ENCODE assay signal across 31 mouse cellular contexts in genomic region chr14:28331108-28331507, GRCm38 (mm10).
"Had no signal": no experiment of that assay in that cellular context is flagged by ENCODE, and none has a peak within 500 bp of the region (broad histone marks: within the 10 kb centered on the region; RNA-seq: fewer than 3 reads in every experiment).

No protein-coding gene starts in this region.

- ATAC-seq: liver, embryonic 12.5 days; liver, postnatal 0 days; lung, postnatal 0 days; midbrain, embryonic 13.5 days; midbrain, embryonic 15.5 days; midbrain, embryonic 16.5 days had no signal

- DNase-seq: left cerebral cortex, postnatal 4 days; liver; liver, embryonic 13.5 days; liver, postnatal 0 days; lung, adult 18-20 months; lung, adult 2 months; lung, embryonic 14.5 days; lung, postnatal 10 days; lung, postnatal 14 days; lung, postnatal 36 days; lung, postnatal 4 days; midbrain, embryonic 14.5 days had no signal

- H3K4me1 ChIP-seq: liver, embryonic 12.5 days; liver, embryonic 13.5 days; liver, embryonic 15.5 days; lung, embryonic 15.5 days; megakaryocyte, embryonic 14.5 days; midbrain, embryonic 15.5 days had no signal

- H3K27ac ChIP-seq: limb, embryonic 10.5 days; limb, embryonic 12.5 days; limb, embryonic 13.5 days; limb, embryonic 15.5 days; liver, embryonic 12.5 days; liver, embryonic 13.5 days; liver, embryonic 14.5 days; liver, embryonic 15.5 days; lung, embryonic 15.5 days; macrophage; midbrain, embryonic 10.5 days; midbrain, embryonic 12.5 days; midbrain, embryonic 13.5 days; midbrain, embryonic 15.5 days had no signal

- H3K4me3 ChIP-seq: limb, embryonic 10.5 days; limb, embryonic 12.5 days; limb, embryonic 13.5 days; limb, embryonic 15.5 days; liver, embryonic 12.5 days; liver, embryonic 13.5 days; liver, embryonic 15.5 days; lung, embryonic 15.5 days; megakaryocyte, embryonic 14.5 days; midbrain, embryonic 10.5 days; midbrain, embryonic 12.5 days; midbrain, embryonic 13.5 days; midbrain, embryonic 15.5 days; myocyte had no signal

- H3K9ac ChIP-seq: limb, embryonic 12.5 days; limb, embryonic 13.5 days; limb, embryonic 15.5 days; liver, embryonic 12.5 days; liver, embryonic 13.5 days; liver, embryonic 14.5 days; liver, embryonic 15.5 days; liver, postnatal 0 days; lung, embryonic 14.5 days; lung, embryonic 15.5 days; midbrain, embryonic 12.5 days; midbrain, embryonic 13.5 days; midbrain, embryonic 15.5 days had no signal

- H3K36me3 ChIP-seq: limb, embryonic 10.5 days; limb, embryonic 12.5 days; limb, embryonic 13.5 days; limb, embryonic 15.5 days; liver, embryonic 12.5 days; liver, embryonic 13.5 days; liver, embryonic 15.5 days; lung, embryonic 15.5 days; midbrain, embryonic 10.5 days; midbrain, embryonic 12.5 days; midbrain, embryonic 13.5 days; midbrain, embryonic 15.5 days had no signal

- H3K27me3 ChIP-seq: limb, embryonic 12.5 days; limb, embryonic 13.5 days; limb, embryonic 15.5 days; liver, embryonic 12.5 days; liver, embryonic 13.5 days; liver, embryonic 15.5 days; lung, embryonic 15.5 days; megakaryocyte, embryonic 14.5 days had no signal

- H3K9me3 ChIP-seq: limb, embryonic 10.5 days; limb, embryonic 12.5 days; limb, embryonic 13.5 days; limb, embryonic 15.5 days; liver, embryonic 12.5 days; liver, embryonic 13.5 days; liver, embryonic 15.5 days; lung, embryonic 15.5 days; midbrain, embryonic 10.5 days; midbrain, embryonic 12.5 days; midbrain, embryonic 13.5 days; midbrain, embryonic 15.5 days had no signal

- H3K4me2 ChIP-seq: limb, embryonic 12.5 days; limb, embryonic 13.5 days; limb, embryonic 15.5 days; liver, embryonic 11.5 days; liver, embryonic 12.5 days; liver, embryonic 13.5 days; liver, embryonic 15.5 days; lung, embryonic 14.5 days; lung, embryonic 15.5 days; midbrain, embryonic 11.5 days; midbrain, embryonic 12.5 days; midbrain, embryonic 13.5 days; midbrain, embryonic 15.5 days had no signal
